Mouse (Mus musculus): ENCODE measurements around the gene Prkca.

Gene Prkca

GRCm38 (mm10) chr11:107983883-107984282 lies 359.8 kb downstream of the Prkca start:
- DNase-seq = no peak

GRCm38 (mm10) chr11:107983224-107983623 lies 360.5 kb downstream of the Prkca start:
- DNase-seq = no peak

- DNase-seq = peak; percentile 60
Observed at GRCm38 (mm10) chr11:107982225-107982896, 361.4 kb downstream of the Prkca start.

DNA sequence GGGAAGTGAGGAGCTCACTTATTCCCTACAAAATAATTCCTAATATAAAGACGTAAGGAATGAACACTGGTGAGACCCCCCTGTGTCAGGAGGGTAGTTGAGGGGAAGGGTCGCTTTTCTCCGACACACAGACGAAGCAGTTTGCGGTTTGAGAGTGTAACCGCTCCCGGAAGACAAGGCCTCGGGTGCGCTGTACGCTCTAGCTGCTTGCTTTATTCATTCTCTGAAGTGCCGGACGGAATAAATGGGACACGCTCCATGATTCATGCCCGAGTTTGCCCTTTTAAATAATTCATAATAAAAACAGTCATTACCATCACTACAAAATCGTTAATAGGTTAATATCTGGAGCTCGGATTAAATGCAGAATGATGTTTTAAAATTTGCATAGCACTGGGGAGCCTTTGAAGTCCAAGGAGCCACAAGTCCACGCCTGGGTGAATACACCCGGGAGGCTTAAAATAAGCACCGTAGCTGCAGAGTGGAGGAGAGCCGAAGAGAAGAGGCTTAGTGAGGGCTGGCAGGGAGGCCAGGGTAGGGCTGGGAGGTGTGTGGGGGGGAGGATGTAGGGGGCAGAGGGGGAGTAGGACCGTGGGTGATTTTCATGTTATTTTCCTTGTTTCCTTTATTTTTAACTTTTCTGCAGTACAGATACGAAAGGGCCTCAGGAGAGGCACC lies 364.1 kb downstream of the Prkca start:
- no peak for DNase-seq

DNA sequence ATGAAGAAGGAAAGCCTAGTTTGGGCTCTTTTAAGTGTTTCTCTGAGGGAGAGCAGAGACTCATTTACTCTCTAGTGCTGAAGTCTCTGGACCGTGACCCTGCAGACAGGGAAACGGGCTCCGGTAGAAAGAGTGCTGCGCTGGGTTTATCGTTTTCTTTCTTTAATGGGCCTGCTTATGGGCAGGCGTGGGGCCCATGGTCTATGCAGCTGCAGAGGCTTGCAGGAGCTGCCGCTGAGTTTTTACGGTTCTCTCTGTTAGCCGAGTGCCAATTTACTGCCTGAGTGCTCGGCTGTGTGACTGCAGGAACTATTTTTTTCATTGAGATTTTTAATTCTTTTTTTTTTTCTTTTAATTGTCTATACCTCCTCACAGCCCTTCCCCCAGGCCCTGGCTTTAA lies 373.8 kb downstream of the Prkca start:
- no peak for DNase-seq

- no peak for DNase-seq
Observed at GRCm38 (mm10) chr11:107968147-107968546, 375.6 kb downstream of the Prkca start.

GRCm38 (mm10) chr11:107966229-107966628 lies 377.5 kb downstream of the Prkca start:
- DNase-seq = no peak

DNA sequence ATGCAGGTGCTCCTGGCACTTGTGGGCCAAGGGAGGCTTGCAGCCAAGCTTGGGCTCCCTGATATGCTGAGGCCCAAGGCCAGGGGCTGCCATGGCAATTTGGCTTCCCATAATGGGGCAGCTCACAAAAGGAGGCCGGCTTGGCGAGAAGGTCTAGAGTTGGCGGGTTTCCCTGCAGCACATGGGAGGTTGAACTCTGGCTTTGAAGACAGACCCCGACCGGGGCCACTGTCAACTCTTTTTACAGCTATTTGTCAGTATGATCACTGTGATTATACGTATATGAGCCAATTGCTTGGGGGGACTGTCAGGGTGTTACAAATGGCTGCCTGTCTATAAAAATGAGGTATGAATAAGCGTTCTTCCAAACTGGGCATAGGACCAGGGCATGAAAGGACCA lies 378.3 kb downstream of the Prkca start:
- peak; percentile 43 for DNase-seq

- DNase-seq = no peak
Observed at GRCm38 (mm10) chr11:107957566-107958350, 386.0 kb downstream of the Prkca start.

- no peak for DNase-seq
Observed at GRCm38 (mm10) chr11:107955191-107956062, 388.3 kb downstream of the Prkca start.

DNA sequence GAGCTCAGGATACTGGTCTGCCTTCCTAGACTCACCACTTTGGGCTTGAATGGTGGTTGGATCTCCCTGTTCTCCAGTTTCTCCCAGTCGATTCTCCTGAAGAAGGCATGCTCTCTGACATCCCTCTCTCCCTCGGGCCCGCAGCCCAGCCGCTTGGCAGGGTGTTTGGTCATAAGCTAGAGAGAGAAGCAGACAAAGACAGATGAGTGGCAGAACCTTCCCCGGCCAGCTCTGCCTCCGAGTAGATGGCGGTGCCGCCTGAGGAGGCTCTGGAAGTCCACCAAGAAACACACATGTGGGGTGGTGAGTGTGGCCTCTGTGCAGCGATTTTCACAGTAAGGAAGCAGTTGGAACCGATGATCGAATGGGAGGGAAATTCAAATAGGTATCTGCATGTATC lies 392.3 kb downstream of the Prkca start:
- DNase-seq = no peak

GRCm38 (mm10) chr11:107950658-107951057 lies 393.1 kb downstream of the Prkca start:
- DNase-seq = no peak

- no peak for DNase-seq
Observed at GRCm38 (mm10) chr11:107950211-107950610, 393.5 kb downstream of the Prkca start.

DNA sequence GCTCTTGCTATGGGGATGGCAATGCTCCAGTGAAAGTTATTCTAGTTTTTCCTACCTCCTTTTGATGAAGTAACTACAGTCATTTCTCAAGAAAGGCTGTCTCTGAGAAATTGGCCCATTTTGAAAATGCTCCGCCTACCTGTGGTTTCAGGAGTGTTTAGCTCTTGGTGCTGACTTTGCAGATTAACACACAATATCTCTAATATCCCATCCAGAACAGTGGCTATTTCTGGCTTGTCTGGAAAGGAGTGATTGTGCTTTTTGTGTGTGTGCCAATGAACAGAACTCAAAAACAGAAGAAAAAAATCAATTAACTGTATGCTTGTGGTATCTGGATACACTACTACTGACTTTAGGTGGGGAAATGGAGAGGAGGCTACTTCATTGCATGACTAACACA lies 395.8 kb downstream of the Prkca start:
- DNase-seq = no peak

DNA sequence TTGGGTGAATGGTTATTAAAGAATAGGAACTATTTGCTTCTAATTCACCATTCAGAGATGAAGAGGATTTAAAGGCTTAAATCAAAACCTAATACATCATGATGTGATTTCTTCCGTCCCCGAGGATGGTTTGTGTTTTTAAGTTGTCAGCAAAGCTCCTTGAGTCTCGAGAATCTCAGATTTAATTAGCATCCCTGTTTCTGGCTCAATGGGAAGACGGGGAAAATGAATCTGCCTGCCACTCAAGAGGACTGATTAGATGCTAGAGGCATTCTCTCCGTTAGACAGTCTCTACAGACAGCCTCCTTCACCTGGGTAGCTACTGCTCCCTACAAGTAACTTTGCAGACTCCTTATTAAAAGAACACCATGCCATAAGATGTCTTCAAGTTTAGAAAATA lies 396.9 kb downstream of the Prkca start:
- no peak for DNase-seq

GRCm38 (mm10) chr11:107936929-107937328 lies 406.8 kb downstream of the Prkca start:
- no peak for DNase-seq

DNA sequence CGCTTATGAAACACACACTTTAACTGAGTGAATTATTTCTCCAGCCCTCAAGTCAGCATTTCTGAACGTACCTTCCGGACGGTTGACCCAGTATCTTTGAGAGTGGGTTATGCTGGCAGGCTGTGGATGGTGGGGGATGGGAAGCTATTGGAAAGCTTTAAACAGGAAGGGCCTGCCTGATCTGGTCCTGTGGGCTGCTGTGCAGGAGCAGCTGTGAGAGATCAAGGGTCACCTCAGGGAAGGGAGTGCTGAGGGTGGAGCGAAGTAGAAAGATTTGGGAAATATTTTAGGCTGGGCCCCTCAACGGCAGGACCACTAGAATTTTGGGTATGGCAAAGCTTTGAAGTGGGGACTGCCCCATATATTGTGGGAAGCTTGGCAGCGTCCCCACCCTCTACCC lies 412.0 kb downstream of the Prkca start:
- DNase-seq = no peak

GRCm38 (mm10) chr11:107931288-107931687 lies 412.4 kb downstream of the Prkca start:
- DNase-seq = no peak

GRCm38 (mm10) chr11:107929712-107930111 lies 414.0 kb downstream of the Prkca start:
- peak; percentile 25 for DNase-seq

DNA sequence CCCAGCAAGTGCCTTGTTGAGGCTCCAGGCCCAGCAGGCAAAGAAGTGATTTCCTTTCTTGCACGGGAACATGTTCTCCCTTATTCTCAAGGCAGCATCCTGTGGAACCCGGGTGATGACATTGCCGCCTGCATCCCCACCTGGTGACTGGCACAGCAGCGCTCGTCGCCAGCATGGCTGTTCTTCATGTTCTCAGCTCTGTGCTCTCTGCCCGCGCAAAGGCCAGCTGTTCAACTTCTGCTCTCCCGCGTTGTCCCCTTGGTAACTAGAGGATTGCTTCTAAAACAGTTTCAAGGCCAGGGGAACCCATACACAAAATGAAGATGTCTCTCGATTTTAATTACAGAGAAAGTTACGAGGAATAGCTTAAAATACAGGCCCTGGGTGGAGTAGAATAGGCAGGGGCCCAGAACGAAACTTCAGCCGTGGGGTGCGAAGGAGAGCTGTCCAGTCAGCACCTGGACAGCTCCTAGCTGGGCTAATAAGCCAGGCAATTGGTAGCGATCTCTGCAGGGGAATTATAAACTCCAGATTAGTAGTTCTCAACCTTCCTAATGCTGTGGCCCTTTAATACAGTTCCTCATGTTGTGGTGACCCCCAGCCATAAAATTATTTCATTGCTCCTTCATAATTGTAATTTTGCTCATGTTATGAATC lies 423.7 kb downstream of the Prkca start:
- DNase-seq = no peak

GRCm38 (mm10) chr11:107917721-107918235 lies 425.9 kb downstream of the Prkca start:
- DNase-seq = no peak

DNA sequence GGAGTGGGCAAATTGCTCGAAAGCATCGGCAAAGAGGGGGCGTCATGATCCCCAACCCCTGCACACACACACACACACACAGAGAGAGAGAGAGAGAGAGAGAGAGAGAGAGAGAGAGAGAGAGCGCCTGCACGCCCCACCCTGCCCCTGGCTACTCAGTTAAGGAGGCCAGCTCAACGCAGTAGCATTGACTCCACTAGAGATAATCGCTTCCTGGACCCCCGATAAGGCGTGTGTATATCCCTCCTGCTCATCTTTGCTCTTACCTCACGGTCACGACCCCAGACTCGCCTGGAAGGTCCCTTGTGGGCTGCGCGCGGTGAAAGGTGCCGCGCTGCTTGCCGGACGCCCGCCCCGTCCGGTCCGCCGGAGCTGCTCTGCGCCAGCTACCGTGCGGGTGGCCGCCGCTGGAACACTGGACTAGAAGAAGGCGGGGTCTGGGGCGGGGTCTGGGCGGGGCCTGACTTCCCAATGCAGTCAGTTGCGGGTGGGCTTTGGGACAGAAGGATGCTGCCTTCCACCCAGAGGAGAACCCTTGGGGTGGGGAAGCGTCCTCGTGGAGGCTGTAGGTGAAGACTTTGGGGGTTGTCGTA lies 429.0 kb downstream of the Prkca start, which contains the start of gene Cacng5:
Cacng5 (minus strand) TSS at position 422 of the 593 bp plus-strand sequence.
- DNase-seq = no peak
